Mouse (Mus musculus) limb, embryonic 11.5 days (tissue): ENCODE measurements around the gene Ccna1. TPM values are rescaled to one million over a fixed set of nuclear protein-coding genes. Genes with fewer than 3 reads are reported as not detected.

Source experiments
- ATAC-seq: fragments of 200-750 bp; cut with Nextera tagmentation; 2 replicates; pipeline ENCODE4 v1.8.0; 2017; ENCODE audit warnings: low read depth; ENCODE audit not compliant: insufficient number of reproducible peaks, low FRiP score, low TSS enrichment
- DNase-seq: peaks from one replicate; pipeline ENCODE4 v3.0.0-alpha.2; 2015; ENCODE audit warnings: low spot score
- H3K27ac ChIP-seq: fragments of 300-500 bp; sonication (generic); replicated peaks from 2 replicates; pipeline ENCODE4 v1.5.1; 2014; ENCODE audit warnings: low read depth, mild to moderate bottlenecking, low read length
- H3K27me3 ChIP-seq: fragments of 300-500 bp; sonication (generic); 2 replicates; pipeline ENCODE4 v1.6.1; 2014; ENCODE audit warnings: mild to moderate bottlenecking, low read length, mixed read lengths; ENCODE audit not compliant: control insufficient read depth, insufficient read depth
- H3K36me3 ChIP-seq: fragments of 300-500 bp; sonication (generic); 2 replicates; pipeline ENCODE4 v1.6.1; 2014; ENCODE audit warnings: mild to moderate bottlenecking, low read length, moderate library complexity, mixed read lengths; ENCODE audit not compliant: control insufficient read depth, insufficient read depth
- H3K4me1 ChIP-seq: fragments of 300-500 bp; sonication (generic); 2 replicates; pipeline ENCODE4 v1.6.1; 2014; ENCODE audit warnings: low read length, mixed read lengths; ENCODE audit not compliant: control insufficient read depth, insufficient read depth
- H3K4me2 ChIP-seq: fragments of 300-500 bp; sonication (generic); 2 replicates; pipeline ENCODE4 v1.6.1; 2014; ENCODE audit warnings: low read depth, mild to moderate bottlenecking, moderate library complexity; ENCODE audit not compliant: severe bottlenecking
- H3K4me3 ChIP-seq: fragments of 300-500 bp; sonication (generic); 2 replicates; pipeline ENCODE4 v1.5.1; 2014; ENCODE audit warnings: low read depth, low read length
- H3K9ac ChIP-seq: fragments of 300-500 bp; sonication (generic); 2 replicates; pipeline ENCODE4 v1.6.1; 2014; ENCODE audit warnings: mild to moderate bottlenecking, low read length
- H3K9me3 ChIP-seq: fragments of 300-500 bp; sonication (generic); 2 replicates; pipeline ENCODE4 v1.6.1; 2016; ENCODE audit warnings: low read length; ENCODE audit not compliant: control insufficient read depth
- WGBS: fragments of 180-500 bp; shearing (Covaris S2); extraction: QIAGEN DNeasy Blood & Tissue Kit; methylation state at CpG from one replicate; pipeline ENCODE4 v1.1.7; 2014; 5-methylcytosine and 5-hydroxymethylcytosine counted together
- polyA plus RNA-seq: library from polyadenylated mRNA; unstranded; fragments of >200 nt; fragmentation: Nextera tagmentation; extraction: Ambion mirVana; gene quantifications from 2 replicates; pipeline ENCODE4 v1.2.1, GENCODE M21; 2014

The Ccna1 gene
- polyA plus RNA-seq, 1 experiment from 2014 or later, result 2.7 TPM

- peaks cover 20% of the 10 kb centered on the region for H3K27me3 ChIP-seq
- H3K9ac ChIP-seq, result no peak overlapping the region
- H3K9me3 ChIP-seq, result no peaks in the 10 kb centered on the region
- 64% methylated on average over 8 of the region's 8 CpGs for WGBS
- no peak overlapping the region for H3K4me3 ChIP-seq
- H3K4me1 ChIP-seq, result peaks cover 9% of the 10 kb centered on the region
- DNase-seq (peak; percentile 20), ATAC-seq (no peak)
- no peaks in the 10 kb centered on the region for H3K36me3 ChIP-seq
- H3K27ac ChIP-seq, result no peak overlapping the region
- H3K4me2 ChIP-seq, result no peak overlapping the region
Measured at GRCm38 (mm10) chr3:55056376-55056775, 1.1 kb upstream of the Ccna1 start.

GRCm38 (mm10) chr3:55055747-55056120 is 433 bp upstream of the Ccna1 start:
- H3K4me2 ChIP-seq, result peak overlapping the region; percentile 99
- peak overlapping the region; percentile 58 for H3K4me3 ChIP-seq
- ATAC-seq (peak; percentile 4; the same call in 1 of the 2 replicates), DNase-seq (peak; percentile 26)
- WGBS, result 7% methylated on average over 11 of the region's 11 CpGs
- no peaks in the 10 kb centered on the region for H3K36me3 ChIP-seq
- no peak overlapping the region for H3K27ac ChIP-seq
- H3K9ac ChIP-seq, result peak overlapping the region; percentile 50; the same call in 1 of the 2 replicates
- H3K4me1 ChIP-seq, result peaks cover 9% of the 10 kb centered on the region
- H3K9me3 ChIP-seq, result no peaks in the 10 kb centered on the region
- peaks cover 20% of the 10 kb centered on the region for H3K27me3 ChIP-seq

GRCm38 (mm10) chr3:55054231-55054630 is 1.1 kb downstream of the Ccna1 start:
- Histone ChIP-seq H3K27me3 (peaks cover 20% of the 10 kb centered on the region), H3K4me3 (0 out of 2 replicates have a peak overlapping the region, but pooled peaks have one; percentile 58), H3K4me1 (peaks cover 9% of the 10 kb centered on the region), H3K36me3 (no peaks in the 10 kb centered on the region), H3K27ac (no peak overlapping the region), H3K4me2 (peak overlapping the region; percentile 99), H3K9ac (no peak overlapping the region), H3K9me3 (no peaks in the 10 kb centered on the region)
- ATAC-seq, result no peak
- DNase-seq, result no peak
- WGBS, result 49% methylated on average over 6 of the region's 6 CpGs

- Histone ChIP-seq H3K4me2 (no peak overlapping the region), H3K4me3 (no peak overlapping the region), H3K36me3 (no peaks in the 10 kb centered on the region), H3K9ac (no peak overlapping the region), H3K4me1 (no peaks in the 10 kb centered on the region), H3K27ac (no peak overlapping the region), H3K9me3 (no peaks in the 10 kb centered on the region), H3K27me3 (no peaks in the 10 kb centered on the region)
- no peak for DNase-seq
- no peak for ATAC-seq
- 78% methylated on average over 8 of the region's 8 CpGs for WGBS
Measured at GRCm38 (mm10) chr3:55044601-55045370, 10.5 kb downstream of the Ccna1 start.

GRCm38 (mm10) chr3:55037608-55038007 is 17.7 kb downstream of the Ccna1 start:
- Histone ChIP-seq H3K9me3 (no peaks in the 10 kb centered on the region), H3K4me2 (no peak overlapping the region), H3K9ac (no peak overlapping the region), H3K27me3 (no peaks in the 10 kb centered on the region), H3K4me1 (no peaks in the 10 kb centered on the region), H3K27ac (no peak overlapping the region), H3K36me3 (no peaks in the 10 kb centered on the region), H3K4me3 (no peak overlapping the region)
- ATAC-seq (no peak), DNase-seq (no peak)
- WGBS, result 88% methylated on average over 5 of the region's 5 CpGs

GRCm38 (mm10) chr3:55027271-55027840 is 27.9 kb downstream of the Ccna1 start:
- WGBS, result 70% methylated on average over 7 of the region's 7 CpGs
- H3K4me2 ChIP-seq, result no peak overlapping the region
- no peak overlapping the region for H3K9ac ChIP-seq
- no peak overlapping the region for H3K27ac ChIP-seq
- H3K27me3 ChIP-seq, result no peaks in the 10 kb centered on the region
- no peaks in the 10 kb centered on the region for H3K36me3 ChIP-seq
- ATAC-seq (no peak), DNase-seq (no peak)
- no peaks in the 10 kb centered on the region for H3K4me1 ChIP-seq
- no peaks in the 10 kb centered on the region for H3K9me3 ChIP-seq
- H3K4me3 ChIP-seq, result no peak overlapping the region

GRCm38 (mm10) chr3:55025502-55025901 is 29.8 kb downstream of the Ccna1 start:
- Histone ChIP-seq H3K27me3 (no peaks in the 10 kb centered on the region), H3K36me3 (no peaks in the 10 kb centered on the region), H3K4me1 (no peaks in the 10 kb centered on the region), H3K27ac (no peak overlapping the region), H3K9me3 (no peaks in the 10 kb centered on the region), H3K9ac (no peak overlapping the region), H3K4me3 (no peak overlapping the region), H3K4me2 (no peak overlapping the region)
- WGBS, result 77% methylated on average over 3 of the region's 3 CpGs
- ATAC-seq (no peak), DNase-seq (no peak)

GRCm38 (mm10) chr3:55023347-55023746 is 32.0 kb downstream of the Ccna1 start:
- Histone ChIP-seq H3K4me2 (no peak overlapping the region), H3K9me3 (no peaks in the 10 kb centered on the region), H3K9ac (no peak overlapping the region), H3K4me1 (no peaks in the 10 kb centered on the region), H3K27ac (no peak overlapping the region), H3K36me3 (no peaks in the 10 kb centered on the region), H3K27me3 (no peaks in the 10 kb centered on the region), H3K4me3 (no peak overlapping the region)
- 96% methylated on average over 1 of the region's 1 CpGs for WGBS
- ATAC-seq (no peak), DNase-seq (no peak)
